Mouse (Mus musculus): ENCODE measurements around the gene Kcne2. TPM values are rescaled to one million over a fixed set of nuclear protein-coding genes. Genes with fewer than 3 reads are reported as not detected.

The Kcne2 gene
- polyA plus RNA-seq, 1 experiment from 2014 or later = 7.6 TPM

GRCm38 (mm10) chr16:92316049-92316738 lies 24.0 kb downstream of the Kcne2 start:
- 73% methylated on average over 7 of the region's 7 CpGs for WGBS
- Histone ChIP-seq H3K4me1 (0 out of 2 replicates have a peak, but pooled peaks cover 3% of the 10 kb centered on the region), H3K9me3 (no peaks in the 10 kb centered on the region), H3K27ac (no peak overlapping the region), H3K27me3 (replicated peaks) (no peaks in the 10 kb centered on the region), H3K36me3 (replicated peaks) (peaks cover 6% of the 10 kb centered on the region; the same call in 1 of the 2 replicates), H3K4me3 (no peak overlapping the region), H3K9ac (no peak overlapping the region), H3K4me2 (no peak overlapping the region)
- no peak for ATAC-seq (replicated peaks)

GRCm38 (mm10) chr16:92319353-92320109 lies 27.3 kb downstream of the Kcne2 start:
- no peak overlapping the region for H3K9ac ChIP-seq
- H3K4me3 ChIP-seq = no peak overlapping the region
- H3K9me3 ChIP-seq = no peaks in the 10 kb centered on the region
- H3K27me3 ChIP-seq (replicated peaks) = no peaks in the 10 kb centered on the region
- H3K36me3 ChIP-seq (replicated peaks) = no peaks in the 10 kb centered on the region
- no peak overlapping the region for H3K4me2 ChIP-seq
- 65% methylated on average over 20 of the region's 20 CpGs for WGBS
- no peak for ATAC-seq (replicated peaks)
- peaks cover 3% of the 10 kb centered on the region; the same call in 1 of the 2 replicates for H3K4me1 ChIP-seq
- no peak overlapping the region for H3K27ac ChIP-seq

GRCm38 (mm10) chr16:92320361-92320760 lies 28.2 kb downstream of the Kcne2 start:
- 85% methylated on average over 3 of the region's 3 CpGs for WGBS

GRCm38 (mm10) chr16:92321341-92321740 lies 29.2 kb downstream of the Kcne2 start, which contains the start of gene Fam243:
Gene Fam243, minus strand, starts transcription at chr16:92321441.
- no peaks in the 10 kb centered on the region for H3K9me3 ChIP-seq
- no peaks in the 10 kb centered on the region for H3K36me3 ChIP-seq (replicated peaks)
- no peaks in the 10 kb centered on the region for H3K27me3 ChIP-seq (replicated peaks)
- H3K4me3 ChIP-seq = no peak within 1 kb of the TSS
- no peak within 1 kb of the TSS for H3K9ac ChIP-seq
- H3K4me2 ChIP-seq = no peak within 1 kb of the TSS
- H3K4me1 ChIP-seq = peaks cover 2% of the 10 kb centered on the region; the same call in 1 of the 2 replicates
- ATAC-seq (replicated peaks) = no peak
- WGBS = 88% methylated on average over 8 of the region's 8 CpGs
- no peak within 1 kb of the TSS for H3K27ac ChIP-seq

More at GRCm38 (mm10) chr16:92320361-92320760, 28.2 kb downstream of the Kcne2 start:
- H3K4me3 ChIP-seq = no peak overlapping the region
- no peak overlapping the region for H3K9ac ChIP-seq
- peaks cover 2% of the 10 kb centered on the region; the same call in 1 of the 2 replicates for H3K4me1 ChIP-seq
- H3K27me3 ChIP-seq (replicated peaks) = no peaks in the 10 kb centered on the region
- no peak overlapping the region for H3K4me2 ChIP-seq
- H3K27ac ChIP-seq = no peak overlapping the region
- ATAC-seq (replicated peaks) = no peak
- H3K36me3 ChIP-seq (replicated peaks) = no peaks in the 10 kb centered on the region
- no peaks in the 10 kb centered on the region for H3K9me3 ChIP-seq

GRCm38 (mm10) chr16:92324309-92325061 lies 32.3 kb downstream of the Kcne2 start:
- no peak for ATAC-seq (replicated peaks)
- no peak overlapping the region for H3K9ac ChIP-seq

GRCm38 (mm10) chr16:92325062-92325406 lies 32.8 kb downstream of the Kcne2 start:
- no peak overlapping the region for H3K4me3 ChIP-seq
- H3K9me3 ChIP-seq = no peaks in the 10 kb centered on the region
- ATAC-seq (replicated peaks) = no peak
- no peak overlapping the region for H3K27ac ChIP-seq
- no peak overlapping the region for H3K9ac ChIP-seq
- H3K27me3 ChIP-seq (replicated peaks) = no peaks in the 10 kb centered on the region
- no peak overlapping the region for H3K4me2 ChIP-seq
- 9% methylated on average over 1 of the region's 1 CpGs for WGBS
- H3K4me1 ChIP-seq = peaks cover 2% of the 10 kb centered on the region; the same call in 1 of the 2 replicates
- H3K36me3 ChIP-seq (replicated peaks) = no peaks in the 10 kb centered on the region

More at GRCm38 (mm10) chr16:92324309-92325061, 32.3 kb downstream of the Kcne2 start:
- no peak overlapping the region for H3K4me2 ChIP-seq
- peaks cover 2% of the 10 kb centered on the region; the same call in 1 of the 2 replicates for H3K4me1 ChIP-seq
- H3K9me3 ChIP-seq = no peaks in the 10 kb centered on the region
- H3K36me3 ChIP-seq (replicated peaks) = no peaks in the 10 kb centered on the region
- 14% methylated on average over 7 of the region's 7 CpGs for WGBS
- H3K27ac ChIP-seq = no peak overlapping the region
- no peaks in the 10 kb centered on the region for H3K27me3 ChIP-seq (replicated peaks)
- no peak overlapping the region for H3K4me3 ChIP-seq

- no peak overlapping the region for H3K4me2 ChIP-seq
- no peak overlapping the region for H3K4me3 ChIP-seq
- no peaks in the 10 kb centered on the region for H3K27me3 ChIP-seq (replicated peaks)
- no peak overlapping the region for H3K27ac ChIP-seq
- 91% methylated on average over 10 of the region's 10 CpGs for WGBS
- no peak for ATAC-seq (replicated peaks)
- H3K4me1 ChIP-seq = peaks cover 2% of the 10 kb centered on the region; the same call in 1 of the 2 replicates
- H3K9me3 ChIP-seq = no peaks in the 10 kb centered on the region
- H3K9ac ChIP-seq = no peak overlapping the region
- H3K36me3 ChIP-seq (replicated peaks) = no peaks in the 10 kb centered on the region
These were observed 35.7 kb downstream of the Kcne2 start for GRCm38 (mm10) chr16:92327911-92328310.

GRCm38 (mm10) chr16:92330966-92331365 lies 38.8 kb downstream of the Kcne2 start:
- Histone ChIP-seq H3K9me3 (no peaks in the 10 kb centered on the region), H3K27me3 (replicated peaks) (no peaks in the 10 kb centered on the region), H3K27ac (no peak overlapping the region), H3K4me1 (no peaks in the 10 kb centered on the region), H3K9ac (no peak overlapping the region), H3K4me3 (no peak overlapping the region), H3K4me2 (no peak overlapping the region), H3K36me3 (replicated peaks) (no peaks in the 10 kb centered on the region)
- ATAC-seq (replicated peaks) = no peak
- 80% methylated on average over 5 of the region's 5 CpGs for WGBS

- no peaks in the 10 kb centered on the region for H3K27me3 ChIP-seq (replicated peaks)
- no peak overlapping the region for H3K4me3 ChIP-seq
- no peaks in the 10 kb centered on the region for H3K36me3 ChIP-seq (replicated peaks)
- no peak overlapping the region for H3K4me2 ChIP-seq
- H3K9ac ChIP-seq = no peak overlapping the region
- no peaks in the 10 kb centered on the region for H3K9me3 ChIP-seq
- H3K4me1 ChIP-seq = 0 out of 2 replicates have a peak, but pooled peaks cover 4% of the 10 kb centered on the region
- WGBS = 62% methylated on average over 9 of the region's 9 CpGs
- no peak for ATAC-seq (replicated peaks)
- H3K27ac ChIP-seq = no peak overlapping the region
These were observed 42.4 kb downstream of the Kcne2 start for GRCm38 (mm10) chr16:92334600-92334999.

- no peaks in the 10 kb centered on the region for H3K36me3 ChIP-seq (replicated peaks)
- no peak overlapping the region for H3K9ac ChIP-seq
- no peak overlapping the region for H3K4me3 ChIP-seq
- WGBS = 7% methylated on average over 9 of the region's 9 CpGs
- 0 out of 2 replicates have a peak, but pooled peaks have one; percentile 35 for ATAC-seq (replicated peaks)
- H3K4me1 ChIP-seq = peaks cover 12% of the 10 kb centered on the region; the same call in 1 of the 2 replicates
- H3K4me2 ChIP-seq = no peak overlapping the region; the same call in 1 of the 2 replicates
- H3K27ac ChIP-seq = no peak overlapping the region
- no peaks in the 10 kb centered on the region for H3K9me3 ChIP-seq
- no peaks in the 10 kb centered on the region for H3K27me3 ChIP-seq (replicated peaks)
These were observed 44.1 kb downstream of the Kcne2 start for GRCm38 (mm10) chr16:92336280-92336679.

- Histone ChIP-seq H3K9ac (peak overlapping the region; percentile 42; the same call in 1 of the 2 replicates), H3K4me1 (peaks cover 14% of the 10 kb centered on the region; the same call in 1 of the 2 replicates), H3K9me3 (no peaks in the 10 kb centered on the region), H3K27ac (peak overlapping the region; percentile 61; the same call in 1 of the 2 replicates), H3K36me3 (replicated peaks) (no peaks in the 10 kb centered on the region), H3K4me3 (peak overlapping the region; percentile 32), H3K27me3 (replicated peaks) (no peaks in the 10 kb centered on the region), H3K4me2 (peak overlapping the region; percentile 58)
- ATAC-seq (replicated peaks) = peak; percentile 78
- 29% methylated on average over 27 of the region's 27 CpGs for WGBS
These were observed 48.7 kb downstream of the Kcne2 start for GRCm38 (mm10) chr16:92340612-92341511.
